Mouse (Mus musculus): ENCODE results near the gene Tubgcp6. TPM values are rescaled to one million over a fixed set of nuclear protein-coding genes. Genes with fewer than 3 reads are reported as not detected.

Gene Tubgcp6
- polyA plus RNA-seq, 1 experiment from 2014 or later: 17.5 TPM

DNA sequence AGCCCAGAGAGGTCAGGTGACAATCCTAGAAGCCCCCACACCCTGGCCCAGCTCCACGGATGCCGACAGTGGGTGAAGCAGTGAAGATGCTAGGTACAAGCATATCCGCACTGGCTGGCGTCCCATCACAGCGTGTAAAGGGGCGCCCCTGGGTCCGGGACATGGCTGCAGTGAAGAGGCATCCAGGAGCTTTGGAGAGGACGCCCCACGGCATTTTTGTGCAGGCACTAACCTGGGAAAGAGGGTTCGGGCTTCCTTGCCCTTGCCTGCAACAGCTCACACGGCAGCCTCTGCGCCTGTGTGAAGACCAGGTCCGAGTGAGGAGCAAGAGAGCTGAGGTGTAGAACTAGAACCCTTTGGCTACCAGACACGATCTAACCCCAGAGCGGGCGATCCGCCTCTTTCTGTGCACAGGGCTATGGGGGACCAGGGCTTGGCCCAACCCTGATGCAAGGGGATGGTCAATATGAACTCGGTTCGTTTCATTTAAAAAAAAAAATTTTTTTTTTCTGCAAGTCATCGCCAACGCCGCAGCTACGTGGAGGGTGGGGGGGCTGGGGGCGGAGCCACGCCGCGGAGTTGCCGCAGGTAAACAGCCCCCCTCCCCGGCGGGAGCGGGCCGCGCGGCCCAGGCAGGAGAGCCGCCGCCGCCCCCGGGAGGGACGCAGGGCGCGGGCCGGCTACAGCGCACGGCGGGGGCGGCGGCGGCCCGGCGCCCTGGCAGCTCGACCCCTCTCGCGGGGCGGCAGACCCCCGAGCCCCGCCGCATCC, 63.6 kb downstream of the Tubgcp6 start, which contains the start of gene Panx2:
Gene Panx2, plus strand, starts transcription at position 574 of the 771 bp plus-strand sequence.
- 1% methylated on average over 31 of the region's 57 CpGs for whole genome bisulfite sequencing
- Histone ChIP-seq H3K27me3 (peaks cover 75% of the 10 kb centered on the region), H3K4me3 (peak within 1 kb of the TSS; percentile 67)

DNA sequence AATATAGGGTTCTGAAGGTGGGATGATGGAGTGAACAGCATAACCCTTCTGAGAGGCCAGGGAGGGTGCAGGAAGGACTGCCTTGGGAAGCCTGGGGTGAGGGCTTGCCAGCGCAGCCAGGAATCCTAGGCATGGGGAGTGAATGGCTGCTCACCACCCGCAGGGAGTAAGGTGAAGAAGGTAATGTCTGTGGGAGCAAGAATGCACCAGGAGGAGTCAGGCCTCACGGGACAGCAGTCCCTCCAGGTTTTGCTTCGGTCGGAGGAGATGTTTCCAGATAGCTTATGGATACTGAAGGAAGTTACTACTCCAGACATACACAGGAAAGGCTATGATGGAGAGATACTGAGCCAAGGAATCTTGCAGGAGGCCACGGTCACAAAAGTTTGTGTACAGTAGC, 64.2 kb downstream of the Tubgcp6 start:
- Histone ChIP-seq H3K9me3 (no peaks in the 10 kb centered on the region), H3K4me1 (peaks cover 10% of the 10 kb centered on the region), H3K27ac (no peak overlapping the region), H3K9ac (no peak overlapping the region), H3K36me3 (no peaks in the 10 kb centered on the region), H3K4me3 (peak overlapping the region; percentile 67; the same call in 1 of the 2 replicates), H3K27me3 (peaks cover 69% of the 10 kb centered on the region), H3K4me2 (replicated peaks) (peak overlapping the region; percentile 92)
- WGBS: 24% methylated on average over 6 of the region's 6 CpGs
- no peak for ATAC-seq (ENCODE audit: low FRiP score, low read depth)

More for the DNA sequence above, 63.6 kb downstream of the Tubgcp6 start, which contains the start of gene Panx2:
- ATAC-seq (ENCODE audit: low FRiP score, low read depth): no peak
- Histone ChIP-seq H3K9me3 (no peaks in the 10 kb centered on the region), H3K4me2 (replicated peaks) (peak within 1 kb of the TSS; percentile 92), H3K4me1 (peaks cover 10% of the 10 kb centered on the region), H3K27ac (no peak within 1 kb of the TSS), H3K9ac (peak within 1 kb of the TSS; percentile 74), H3K36me3 (no peaks in the 10 kb centered on the region)

DNA sequence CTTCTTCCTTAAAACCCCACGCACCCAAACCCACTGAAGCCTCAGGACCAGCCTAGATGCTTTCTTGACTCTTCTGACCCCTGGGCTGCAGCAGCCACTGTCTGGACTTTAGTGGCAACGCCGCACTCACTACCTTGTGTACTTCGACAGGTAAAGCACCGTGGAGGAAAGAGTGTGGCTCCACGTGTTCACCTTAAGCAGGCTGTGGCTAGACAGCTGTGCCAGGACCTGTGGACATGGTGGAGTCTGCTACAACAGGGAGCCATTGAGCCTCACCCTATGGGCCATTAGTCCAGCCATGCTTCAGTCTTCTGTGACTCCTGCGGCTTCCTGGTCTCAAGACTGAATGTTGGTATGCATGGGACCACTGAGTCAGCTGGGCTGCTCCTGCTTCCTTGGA, 68.2 kb downstream of the Tubgcp6 start:
- H3K27ac ChIP-seq: no peak overlapping the region
- H3K4me3 ChIP-seq: no peak overlapping the region
- ATAC-seq (ENCODE audit: low FRiP score, low read depth): no peak
- no peak overlapping the region for H3K4me2 ChIP-seq (replicated peaks)
- peaks cover 5% of the 10 kb centered on the region for H3K4me1 ChIP-seq
- no peaks in the 10 kb centered on the region for H3K36me3 ChIP-seq
- 91% methylated on average over 7 of the region's 7 CpGs for WGBS
- no peaks in the 10 kb centered on the region for H3K9me3 ChIP-seq
- H3K9ac ChIP-seq: no peak overlapping the region
- H3K27me3 ChIP-seq: peaks cover 32% of the 10 kb centered on the region

Small RNAs within 50 kb of the gene (microRNA-seq; reads per million reads assigned to microRNA genes)
- gene Mir7118: not detected

Other genes starting within 250 kb of the Tubgcp6 start
- gene Ttll8, start 168.7 kb downstream of the Tubgcp6 start, polyA plus RNA-seq (2015; fragmentation: Nextera tagmentation; extraction: Ambion mirVana): not detected in 2 replicates
- gene Mlc1, start 144.1 kb downstream of the Tubgcp6 start, polyA plus RNA-seq (2015; fragmentation: Nextera tagmentation; extraction: Ambion mirVana): 0.13 and 0.15 TPM in 2 replicates
- gene Mov10l1, start 140.2 kb downstream of the Tubgcp6 start, polyA plus RNA-seq (2015; fragmentation: Nextera tagmentation; extraction: Ambion mirVana): not detected in 2 replicates
- gene Panx2, start 63.4 kb downstream of the Tubgcp6 start, polyA plus RNA-seq (2015; fragmentation: Nextera tagmentation; extraction: Ambion mirVana): 0.68 and 0.90 TPM in 2 replicates
- 49.4 and 51.3 TPM in 2 replicates for gene Trabd, start 48.0 kb downstream of the Tubgcp6 start, polyA plus RNA-seq (2015; fragmentation: Nextera tagmentation; extraction: Ambion mirVana)
- gene Selenoo, start 34.0 kb downstream of the Tubgcp6 start, polyA plus RNA-seq (2015; fragmentation: Nextera tagmentation; extraction: Ambion mirVana): 18.6 and 19.0 TPM in 2 replicates
- 17.4 and 18.7 TPM in 2 replicates for gene Hdac10, start 5.6 kb upstream of the Tubgcp6 start, polyA plus RNA-seq (2015; fragmentation: Nextera tagmentation; extraction: Ambion mirVana)
- gene Mapk12, start 17.6 kb upstream of the Tubgcp6 start, polyA plus RNA-seq (2015; fragmentation: Nextera tagmentation; extraction: Ambion mirVana): 6.4 and 6.5 TPM in 2 replicates
- 8.4 and 10.4 TPM in 2 replicates for gene Mapk11, start 26.5 kb upstream of the Tubgcp6 start, polyA plus RNA-seq (2015; fragmentation: Nextera tagmentation; extraction: Ambion mirVana)
- 130 and 144 TPM in 2 replicates for gene Plxnb2, start 57.7 kb upstream of the Tubgcp6 start, polyA plus RNA-seq (2015; fragmentation: Nextera tagmentation; extraction: Ambion mirVana)
- 22.8 and 25.8 TPM in 2 replicates for gene Dennd6b, start 73.4 kb upstream of the Tubgcp6 start, polyA plus RNA-seq (2015; fragmentation: Nextera tagmentation; extraction: Ambion mirVana)
- 31.8 and 36.3 TPM in 2 replicates for gene Ppp6r2, start 88.4 kb upstream of the Tubgcp6 start, polyA plus RNA-seq (2015; fragmentation: Nextera tagmentation; extraction: Ambion mirVana)
- 62.8 and 66.3 TPM in 2 replicates for gene Sbf1, start 192.2 kb upstream of the Tubgcp6 start, polyA plus RNA-seq (2015; fragmentation: Nextera tagmentation; extraction: Ambion mirVana)
- 0.54 and 0.83 TPM in 2 replicates for gene Adm2, start 199.6 kb upstream of the Tubgcp6 start, polyA plus RNA-seq (2015; fragmentation: Nextera tagmentation; extraction: Ambion mirVana)
- gene Miox, start 211.3 kb upstream of the Tubgcp6 start, polyA plus RNA-seq (2015; fragmentation: Nextera tagmentation; extraction: Ambion mirVana): not detected in 2 replicates
- gene Lmf2, start 232.5 kb upstream of the Tubgcp6 start, polyA plus RNA-seq (2015; fragmentation: Nextera tagmentation; extraction: Ambion mirVana): 57.6 and 65.1 TPM in 2 replicates
- 146 and 162 TPM in 2 replicates for gene Ncaph2, start 232.6 kb upstream of the Tubgcp6 start, polyA plus RNA-seq (2015; fragmentation: Nextera tagmentation; extraction: Ambion mirVana)

Data from limb, embryonic 13.5 days (tissue).